Mouse (Mus musculus) hindbrain, embryonic 16.5 days (tissue): ENCODE measurements around the gene F2rl2. TPM values are rescaled to one million over a fixed set of nuclear protein-coding genes. Genes with fewer than 3 reads are reported as not detected.

Experiments
- ATAC-seq: fragments of 200-750 bp; cut with Nextera tagmentation; 2 replicates; pipeline ENCODE4 v1.8.0; 2017; ENCODE audit warnings: moderate TSS enrichment, moderate library complexity
- H3K27ac ChIP-seq: fragments of 300-500 bp; sonication (generic); 2 replicates; pipeline ENCODE4 v1.5.1; 2014; ENCODE audit warnings: low read depth, mild to moderate bottlenecking, control low read depth, low read length, moderate library complexity
- H3K27me3 ChIP-seq: fragments of 300-500 bp; sonication (generic); replicated peaks from 2 replicates; pipeline ENCODE4 v1.6.1; 2014; ENCODE audit warnings: low read length; ENCODE audit not compliant: control insufficient read depth, insufficient read depth
- H3K36me3 ChIP-seq: fragments of 300-500 bp; sonication (generic); 2 replicates; pipeline ENCODE4 v1.6.1; 2014; ENCODE audit warnings: mild to moderate bottlenecking, low read length, moderate library complexity, mixed read lengths; ENCODE audit not compliant: control insufficient read depth, insufficient read depth
- H3K4me1 ChIP-seq: fragments of 300-500 bp; sonication (generic); 2 replicates; pipeline ENCODE4 v1.6.1; 2014; ENCODE audit warnings: low read depth, low read length; ENCODE audit not compliant: control insufficient read depth, insufficient read depth
- H3K4me2 ChIP-seq: fragments of 300-500 bp; sonication (generic); 2 replicates; pipeline ENCODE4 v1.6.1; 2014; ENCODE audit warnings: mild to moderate bottlenecking, low read length, control low read depth, moderate library complexity
- H3K4me3 ChIP-seq: fragments of 300-500 bp; sonication (generic); 2 replicates; pipeline ENCODE4 v1.5.1; 2014; ENCODE audit warnings: mild to moderate bottlenecking, low read length, control low read depth, moderate library complexity
- H3K9ac ChIP-seq: fragments of 300-500 bp; sonication (generic); 2 replicates; pipeline ENCODE4 v1.6.1; 2014; ENCODE audit warnings: low read depth, mild to moderate bottlenecking, control low read depth, low read length, moderate library complexity
- H3K9me3 ChIP-seq: fragments of 300-500 bp; sonication (generic); 2 replicates; pipeline ENCODE4 v1.6.1; 2014; ENCODE audit warnings: mild to moderate bottlenecking, low read length, moderate library complexity; ENCODE audit not compliant: control insufficient read depth
- WGBS: fragments of 180-500 bp; shearing (Covaris S2); extraction: QIAGEN DNeasy Blood & Tissue Kit; methylation state at CpG from one replicate; pipeline ENCODE4 v1.1.7; 2014; 5-methylcytosine and 5-hydroxymethylcytosine counted together
- polyA plus RNA-seq: library from polyadenylated mRNA; unstranded; fragments of >200 nt; fragmentation: Nextera tagmentation; extraction: Ambion mirVana; gene quantifications from 2 replicates; pipeline ENCODE4 v1.2.1, GENCODE M21; 2015

The F2rl2 gene
- polyA plus RNA-seq, 1 experiment from 2014 or later = 0.89 TPM

GRCm38 (mm10) chr13:95688576-95688975 is 8.1 kb upstream of the F2rl2 start:
- no peaks in the 10 kb centered on the region for H3K9me3 ChIP-seq
- H3K4me1 ChIP-seq = no peaks in the 10 kb centered on the region
- H3K9ac ChIP-seq = no peak overlapping the region
- WGBS = 74% methylated on average over 1 of the region's 1 CpGs
- H3K27ac ChIP-seq = no peak overlapping the region
- no peak overlapping the region for H3K4me2 ChIP-seq
- no peak overlapping the region for H3K4me3 ChIP-seq
- ATAC-seq = no peak
- H3K36me3 ChIP-seq = no peaks in the 10 kb centered on the region
- H3K27me3 ChIP-seq = no peaks in the 10 kb centered on the region

GRCm38 (mm10) chr13:95692201-95692600 is 4.5 kb upstream of the F2rl2 start:
- no peaks in the 10 kb centered on the region for H3K36me3 ChIP-seq
- H3K9ac ChIP-seq = no peak overlapping the region
- H3K4me3 ChIP-seq = no peak overlapping the region
- 81% methylated on average over 8 of the region's 8 CpGs for WGBS
- no peaks in the 10 kb centered on the region for H3K4me1 ChIP-seq
- H3K9me3 ChIP-seq = no peaks in the 10 kb centered on the region
- H3K27ac ChIP-seq = no peak overlapping the region
- ATAC-seq = no peak
- H3K4me2 ChIP-seq = no peak overlapping the region
- H3K27me3 ChIP-seq = no peaks in the 10 kb centered on the region

GRCm38 (mm10) chr13:95696120-95696653 is 466 bp upstream of the F2rl2 start:
- 78% methylated on average over 9 of the region's 9 CpGs for WGBS
- H3K4me2 ChIP-seq = no peak overlapping the region
- no peaks in the 10 kb centered on the region for H3K36me3 ChIP-seq
- no peak overlapping the region for H3K4me3 ChIP-seq
- H3K9ac ChIP-seq = no peak overlapping the region
- no peaks in the 10 kb centered on the region for H3K4me1 ChIP-seq
- ATAC-seq = peak; percentile 34; the same call in 1 of the 2 replicates
- H3K27ac ChIP-seq = no peak overlapping the region
- no peaks in the 10 kb centered on the region for H3K27me3 ChIP-seq
- no peaks in the 10 kb centered on the region for H3K9me3 ChIP-seq

- 46% methylated on average over 6 of the region's 6 CpGs for WGBS
- no peaks in the 10 kb centered on the region for H3K9me3 ChIP-seq
- H3K27ac ChIP-seq = no peak overlapping the region
- H3K9ac ChIP-seq = no peak overlapping the region
- H3K27me3 ChIP-seq = no peaks in the 10 kb centered on the region
- no peak for ATAC-seq
- no peaks in the 10 kb centered on the region for H3K4me1 ChIP-seq
- H3K4me3 ChIP-seq = no peak overlapping the region
- no peaks in the 10 kb centered on the region for H3K36me3 ChIP-seq
- H3K4me2 ChIP-seq = no peak overlapping the region
Observed at GRCm38 (mm10) chr13:95697874-95698273, 1.2 kb downstream of the F2rl2 start.

GRCm38 (mm10) chr13:95703376-95703775 is 6.7 kb downstream of the F2rl2 start:
- no peak for ATAC-seq
- 77% methylated on average over 5 of the region's 5 CpGs for WGBS
- Histone ChIP-seq H3K9ac (no peak overlapping the region), H3K4me3 (no peak overlapping the region), H3K27me3 (no peaks in the 10 kb centered on the region), H3K9me3 (no peaks in the 10 kb centered on the region), H3K4me1 (no peaks in the 10 kb centered on the region), H3K36me3 (no peaks in the 10 kb centered on the region), H3K27ac (no peak overlapping the region), H3K4me2 (no peak overlapping the region)

- no peak overlapping the region for H3K4me3 ChIP-seq
- H3K4me1 ChIP-seq = no peaks in the 10 kb centered on the region
- no peaks in the 10 kb centered on the region for H3K9me3 ChIP-seq
- H3K9ac ChIP-seq = no peak overlapping the region
- no peak overlapping the region for H3K4me2 ChIP-seq
- H3K27ac ChIP-seq = no peak overlapping the region
- H3K27me3 ChIP-seq = no peaks in the 10 kb centered on the region
- 94% methylated on average over 6 of the region's 6 CpGs for WGBS
- ATAC-seq = no peak
- H3K36me3 ChIP-seq = no peaks in the 10 kb centered on the region
Observed at GRCm38 (mm10) chr13:95705589-95705988, 8.9 kb downstream of the F2rl2 start.

- Histone ChIP-seq H3K27me3 (no peaks in the 10 kb centered on the region), H3K4me2 (no peak overlapping the region), H3K4me1 (no peaks in the 10 kb centered on the region), H3K4me3 (no peak overlapping the region), H3K9ac (no peak overlapping the region), H3K36me3 (no peaks in the 10 kb centered on the region), H3K9me3 (no peaks in the 10 kb centered on the region), H3K27ac (no peak overlapping the region)
- no peak for ATAC-seq
Observed at GRCm38 (mm10) chr13:95712054-95712453, 15.4 kb downstream of the F2rl2 start.

GRCm38 (mm10) chr13:95712570-95713268 is 16.1 kb downstream of the F2rl2 start:
- Histone ChIP-seq H3K36me3 (no peaks in the 10 kb centered on the region), H3K4me2 (no peak overlapping the region), H3K27me3 (no peaks in the 10 kb centered on the region), H3K4me1 (no peaks in the 10 kb centered on the region), H3K9me3 (no peaks in the 10 kb centered on the region), H3K4me3 (no peak overlapping the region), H3K27ac (no peak overlapping the region), H3K9ac (no peak overlapping the region)
- no peak for ATAC-seq
- WGBS = 95% methylated on average over 9 of the region's 9 CpGs

- WGBS = 50% methylated on average over 3 of the region's 3 CpGs
- no peaks in the 10 kb centered on the region for H3K9me3 ChIP-seq
- H3K36me3 ChIP-seq = no peaks in the 10 kb centered on the region
- ATAC-seq = no peak
- H3K4me2 ChIP-seq = no peak overlapping the region
- no peak overlapping the region for H3K9ac ChIP-seq
- no peak overlapping the region for H3K4me3 ChIP-seq
- H3K27me3 ChIP-seq = no peaks in the 10 kb centered on the region
- no peak overlapping the region for H3K27ac ChIP-seq
- H3K4me1 ChIP-seq = no peaks in the 10 kb centered on the region
Observed at GRCm38 (mm10) chr13:95714271-95714975, 17.8 kb downstream of the F2rl2 start.
